Mouse (Mus musculus) hindbrain, postnatal 0 days (tissue): Measurements from ENCODE around the gene Bco1. TPM values are rescaled to one million over a fixed set of nuclear protein-coding genes. Genes with fewer than 3 reads are reported as not detected.

Experiments
- ATAC-seq: fragments of 200-750 bp; cut with Nextera tagmentation; 2 replicates; pipeline ENCODE4 v1.8.0; 2017; ENCODE audit warnings: mild to moderate bottlenecking, moderate TSS enrichment, moderate library complexity
- DNase-seq: peaks from one replicate; pipeline ENCODE4 v3.0.0-alpha.2; 2015; ENCODE audit warnings: low spot score
- H3K27ac ChIP-seq: fragments of 300-500 bp; sonication (generic); 2 replicates; pipeline ENCODE4 v1.5.1; 2014; ENCODE audit warnings: mild to moderate bottlenecking
- H3K27me3 ChIP-seq: fragments of 300-500 bp; sonication (generic); 2 replicates; pipeline ENCODE4 v1.6.1; 2014; ENCODE audit warnings: low read length, mixed read lengths; ENCODE audit not compliant: insufficient read depth
- H3K36me3 ChIP-seq: fragments of 300-500 bp; sonication (generic); 2 replicates; pipeline ENCODE4 v1.6.1; 2014; ENCODE audit warnings: low read length, mixed read lengths; ENCODE audit not compliant: insufficient read depth
- H3K4me1 ChIP-seq: fragments of 300-500 bp; sonication (generic); 2 replicates; pipeline ENCODE4 v1.6.1; 2014; ENCODE audit warnings: antibody characterized with exemption, low read length, mixed read lengths; ENCODE audit not compliant: insufficient read depth
- H3K4me2 ChIP-seq: fragments of 300-500 bp; sonication (generic); 2 replicates; pipeline ENCODE4 v1.6.1; 2014; ENCODE audit warnings: low read depth, mild to moderate bottlenecking, low read length, moderate library complexity, mixed read lengths
- H3K4me3 ChIP-seq: fragments of 300-500 bp; sonication (generic); 2 replicates; pipeline ENCODE4 v1.5.1; 2014; ENCODE audit warnings: low read length
- H3K9ac ChIP-seq: fragments of 300-500 bp; sonication (generic); replicated peaks from 2 replicates; pipeline ENCODE4 v1.6.1; 2014; ENCODE audit warnings: mild to moderate bottlenecking, low read length, moderate library complexity, mixed read lengths
- H3K9me3 ChIP-seq: fragments of 300-500 bp; sonication (generic); 2 replicates; pipeline ENCODE4 v1.6.1; 2016; ENCODE audit warnings: low read length, mixed read lengths
- CTCF ChIP-seq: IDR thresholded peaks from 2 replicates; pipeline ENCODE4 v1.5.1; 2016; ENCODE audit warnings: antibody characterized with exemption, control low read depth, low read depth
- WGBS: fragments of 180-500 bp; shearing (Covaris S2); extraction: QIAGEN DNeasy Blood & Tissue Kit; methylation state at CpG from one replicate; pipeline ENCODE4 v1.1.7; 2014; 5-methylcytosine and 5-hydroxymethylcytosine counted together
- polyA plus RNA-seq: library from polyadenylated mRNA; unstranded; fragments of >200 nt; fragmentation: Nextera tagmentation; extraction: Ambion mirVana; gene quantifications from 2 replicates; pipeline ENCODE4 v1.2.1, GENCODE M21; 2015
- total RNA-seq: library from RNA; depleted of rRNA; stranded (reverse); fragments of >200 nt; gene quantifications from 2 replicates; pipeline ENCODE4 v1.2.3, GENCODE M21; 2014

The Bco1 gene
- total and polyA plus RNA-seq, 2 experiments from 2014 or later: 0.21 to 0.39 TPM

DNA sequence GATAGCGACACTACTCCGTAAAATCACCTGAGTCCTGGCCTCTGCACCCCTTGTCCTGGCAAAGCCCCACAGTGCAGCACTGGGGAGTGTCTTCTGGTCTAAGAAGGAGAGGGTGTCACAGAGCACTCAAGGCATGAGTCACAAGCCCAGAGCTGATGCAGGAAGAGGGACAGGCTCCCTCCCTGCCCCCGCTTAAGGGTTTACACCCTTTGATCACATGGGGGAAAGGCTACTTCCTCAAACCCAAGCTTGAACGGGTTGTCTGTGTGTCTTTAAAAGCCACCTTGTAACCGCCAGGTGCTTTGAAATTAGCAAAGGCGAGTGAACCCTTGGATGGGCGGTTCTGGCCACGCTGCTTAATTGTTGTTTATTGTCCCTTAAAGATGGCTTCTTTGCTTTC is 25.6 kb downstream of the Bco1 start:
- Histone ChIP-seq H3K4me3 (no peak overlapping the region), H3K9me3 (no peaks in the 10 kb centered on the region), H3K27ac (no peak overlapping the region), H3K4me2 (no peak overlapping the region), H3K36me3 (no peaks in the 10 kb centered on the region), H3K4me1 (no peaks in the 10 kb centered on the region), H3K9ac (no peak overlapping the region), H3K27me3 (no peaks in the 10 kb centered on the region)
- DNase-seq (no peak), ATAC-seq (no peak)
- TF ChIP-seq CTCF: no peak
- 75% methylated on average over 8 of the region's 8 CpGs for WGBS

DNA sequence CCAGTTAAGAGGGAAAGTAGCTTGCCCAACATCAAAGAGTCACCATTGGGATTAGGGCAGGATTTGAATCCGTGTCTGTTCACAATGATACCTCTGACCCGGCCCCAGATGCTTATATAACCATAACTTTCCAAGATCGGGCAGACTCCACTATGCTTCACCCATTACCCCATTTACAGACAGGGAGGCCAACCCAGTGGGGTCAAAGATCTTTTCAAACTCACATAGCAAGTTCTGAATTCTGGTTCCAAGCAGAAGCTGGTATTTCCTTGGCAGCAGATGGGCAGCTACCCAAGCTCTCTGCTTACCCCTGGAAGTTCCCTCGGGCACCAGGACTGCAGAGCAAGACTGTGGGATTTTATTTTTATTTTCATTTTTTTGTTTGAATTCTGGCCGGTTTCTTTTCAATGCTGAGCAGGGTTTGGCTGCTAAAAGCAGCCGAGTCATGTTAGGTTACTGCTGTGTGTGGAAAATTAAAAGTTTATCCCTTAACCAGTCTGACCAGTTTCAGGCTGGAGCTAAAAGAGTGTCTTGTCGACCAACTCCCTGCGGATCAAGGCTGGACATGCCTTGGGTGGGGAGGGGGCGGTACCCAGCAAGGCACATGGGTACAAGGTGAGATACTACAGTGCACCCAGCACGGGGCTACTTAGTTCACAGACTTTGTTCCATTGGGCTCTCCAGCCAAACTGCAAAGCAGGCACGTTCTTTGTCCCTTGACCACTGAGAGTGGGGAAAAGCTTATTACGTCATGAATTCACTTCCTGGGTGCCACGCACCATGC is 28.4 kb downstream of the Bco1 start:
- WGBS: 74% methylated on average over 13 of the region's 13 CpGs
- ATAC-seq: no peak
- Histone ChIP-seq H3K36me3 (no peaks in the 10 kb centered on the region), H3K4me3 (no peak overlapping the region), H3K4me1 (no peaks in the 10 kb centered on the region), H3K4me2 (no peak overlapping the region), H3K27ac (no peak overlapping the region), H3K9ac (no peak overlapping the region), H3K9me3 (no peaks in the 10 kb centered on the region), H3K27me3 (no peaks in the 10 kb centered on the region)
- DNase-seq: no peak
- TF ChIP-seq CTCF: no peak

DNA sequence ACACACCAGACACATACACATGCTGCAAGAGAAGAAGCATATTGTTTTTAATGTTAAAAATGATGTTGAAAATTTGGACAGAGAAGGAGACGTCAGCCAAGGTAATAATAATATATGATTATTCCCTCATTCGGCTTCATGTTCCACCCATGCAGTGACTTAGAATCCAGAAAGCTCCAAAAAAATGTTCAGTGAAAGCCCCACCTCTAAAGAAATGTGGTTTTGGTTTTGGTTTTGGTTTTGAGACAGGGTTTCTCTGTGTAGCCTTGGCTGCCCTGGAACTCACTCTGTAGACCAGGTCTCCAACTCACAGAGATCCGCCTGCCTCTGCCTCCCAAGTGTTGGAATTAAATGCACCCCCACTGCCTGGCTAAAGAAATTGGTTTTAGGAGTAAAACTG is 30.2 kb downstream of the Bco1 start:
- H3K27me3 ChIP-seq: no peaks in the 10 kb centered on the region
- H3K4me3 ChIP-seq: no peak overlapping the region
- H3K9ac ChIP-seq: no peak overlapping the region
- no peak overlapping the region for H3K4me2 ChIP-seq
- no peak overlapping the region for H3K27ac ChIP-seq
- ATAC-seq: no peak
- no peaks in the 10 kb centered on the region for H3K36me3 ChIP-seq
- 96% methylated on average over 3 of the region's 3 CpGs for WGBS
- TF ChIP-seq CTCF: no peak
- H3K4me1 ChIP-seq: no peaks in the 10 kb centered on the region
- DNase-seq: no peak
- H3K9me3 ChIP-seq: no peaks in the 10 kb centered on the region

DNA sequence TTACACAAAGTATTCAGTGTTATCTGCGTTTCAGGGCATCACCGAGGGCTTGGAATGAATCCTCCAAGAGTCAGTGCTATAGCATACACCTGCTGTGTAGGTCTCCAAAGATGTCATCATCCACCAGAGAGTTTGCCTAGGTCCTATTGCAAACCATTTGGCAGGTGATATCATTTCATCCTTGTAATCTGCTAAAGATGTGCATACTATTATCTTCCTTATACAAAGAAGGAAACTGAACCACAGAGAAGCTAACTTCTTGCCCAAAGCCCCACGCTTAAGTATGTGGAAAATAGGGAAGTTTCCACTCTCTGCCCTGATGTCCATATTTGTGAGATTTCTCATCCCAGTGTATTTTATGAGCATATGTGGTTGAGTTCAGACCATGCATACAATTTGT is 30.8 kb downstream of the Bco1 start:
- H3K36me3 ChIP-seq: no peaks in the 10 kb centered on the region
- WGBS: 98% methylated on average over 3 of the region's 3 CpGs
- TF ChIP-seq CTCF: no peak

DNA sequence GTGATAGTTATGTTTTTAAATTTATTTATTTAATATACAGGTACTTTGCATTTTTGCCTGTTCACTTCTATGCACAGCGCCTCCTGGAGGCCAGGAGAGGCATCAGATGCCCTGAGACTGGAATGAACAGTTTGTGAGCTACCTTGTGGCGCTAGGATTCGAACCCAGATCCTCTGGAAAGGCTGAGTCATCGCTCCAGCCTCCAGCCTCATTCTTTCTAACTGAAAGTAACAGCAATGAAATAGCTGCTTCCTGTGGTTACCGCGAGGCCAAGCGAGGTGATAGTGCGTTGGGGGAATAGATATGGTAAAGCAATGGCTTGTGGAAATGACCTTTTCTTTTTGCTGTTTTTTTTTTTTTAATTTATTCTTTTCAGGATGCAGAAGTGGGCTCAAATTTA is 31.4 kb downstream of the Bco1 start:
- no peaks in the 10 kb centered on the region for H3K4me1 ChIP-seq
- no peaks in the 10 kb centered on the region for H3K9me3 ChIP-seq
- no peak overlapping the region for H3K4me2 ChIP-seq
- no peak overlapping the region for H3K4me3 ChIP-seq
- no peaks in the 10 kb centered on the region for H3K36me3 ChIP-seq
- WGBS: 87% methylated on average over 8 of the region's 8 CpGs
- ATAC-seq (no peak), DNase-seq (no peak)
- H3K9ac ChIP-seq: no peak overlapping the region
- H3K27me3 ChIP-seq: no peaks in the 10 kb centered on the region
- no peak overlapping the region for H3K27ac ChIP-seq
- TF ChIP-seq CTCF: no peak

More for the DNA sequence above, 30.8 kb downstream of the Bco1 start:
- no peak overlapping the region for H3K9ac ChIP-seq
- no peaks in the 10 kb centered on the region for H3K27me3 ChIP-seq
- H3K4me3 ChIP-seq: no peak overlapping the region
- ATAC-seq: no peak
- no peaks in the 10 kb centered on the region for H3K4me1 ChIP-seq
- H3K4me2 ChIP-seq: no peak overlapping the region
- DNase-seq: no peak
- H3K9me3 ChIP-seq: no peaks in the 10 kb centered on the region
- no peak overlapping the region for H3K27ac ChIP-seq

DNA sequence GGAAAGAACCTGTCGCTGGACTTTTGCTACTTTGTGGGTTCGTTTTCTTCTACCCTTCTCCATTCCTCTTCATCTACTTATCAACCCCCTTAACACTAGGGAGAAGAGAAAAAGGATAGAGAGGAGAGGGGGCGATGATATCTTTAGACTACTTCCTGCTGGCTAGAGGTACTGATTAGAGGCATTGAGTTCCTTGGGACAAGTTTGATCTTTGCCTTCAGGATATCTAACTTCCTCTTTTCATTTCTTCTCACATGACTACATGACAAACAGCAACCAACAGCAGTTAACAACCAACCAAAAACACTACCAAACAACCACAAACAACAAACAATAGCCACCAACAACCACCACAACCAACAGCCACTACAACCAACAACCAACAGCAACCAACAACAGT is 38.0 kb downstream of the Bco1 start:
- ATAC-seq (no peak), DNase-seq (no peak)
- Histone ChIP-seq H3K4me2 (no peak overlapping the region), H3K27ac (no peak overlapping the region), H3K27me3 (no peaks in the 10 kb centered on the region), H3K9me3 (no peaks in the 10 kb centered on the region), H3K36me3 (no peaks in the 10 kb centered on the region), H3K4me1 (no peaks in the 10 kb centered on the region), H3K4me3 (no peak overlapping the region), H3K9ac (no peak overlapping the region)
- TF ChIP-seq CTCF: no peak
- 89% methylated on average over 3 of the region's 3 CpGs for WGBS

DNA sequence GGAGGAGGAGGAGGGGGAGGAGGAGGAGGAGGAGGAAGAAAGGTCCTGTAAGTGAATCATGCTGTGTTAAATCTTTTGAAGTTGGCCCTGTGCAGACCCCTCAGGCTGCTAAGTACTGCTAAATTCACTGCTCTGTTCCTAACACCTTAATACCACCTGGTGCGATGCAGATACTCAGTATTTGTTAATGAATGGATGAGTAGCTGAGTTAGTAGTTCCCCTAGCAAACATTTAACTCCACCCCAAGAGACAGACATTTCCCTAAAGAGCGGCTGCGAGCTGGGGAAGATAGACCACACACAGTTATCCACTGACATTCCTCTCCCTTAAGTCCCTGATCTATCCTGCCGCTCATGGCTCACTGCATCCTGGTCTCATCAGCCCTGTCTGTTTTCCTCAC is 40.7 kb downstream of the Bco1 start:
- H3K36me3 ChIP-seq: no peaks in the 10 kb centered on the region
- no peak overlapping the region for H3K4me3 ChIP-seq
- no peak overlapping the region for H3K27ac ChIP-seq
- H3K4me2 ChIP-seq: no peak overlapping the region
- H3K4me1 ChIP-seq: no peaks in the 10 kb centered on the region
- no peaks in the 10 kb centered on the region for H3K9me3 ChIP-seq
- no peaks in the 10 kb centered on the region for H3K27me3 ChIP-seq
- DNase-seq (no peak), ATAC-seq (no peak)
- WGBS: 17% methylated on average over 4 of the region's 4 CpGs
- H3K9ac ChIP-seq: no peak overlapping the region
- no peak for TF ChIP-seq CTCF
